8 mouse cellular contexts compared by ENCODE assay signal in the genomic region with DNA sequence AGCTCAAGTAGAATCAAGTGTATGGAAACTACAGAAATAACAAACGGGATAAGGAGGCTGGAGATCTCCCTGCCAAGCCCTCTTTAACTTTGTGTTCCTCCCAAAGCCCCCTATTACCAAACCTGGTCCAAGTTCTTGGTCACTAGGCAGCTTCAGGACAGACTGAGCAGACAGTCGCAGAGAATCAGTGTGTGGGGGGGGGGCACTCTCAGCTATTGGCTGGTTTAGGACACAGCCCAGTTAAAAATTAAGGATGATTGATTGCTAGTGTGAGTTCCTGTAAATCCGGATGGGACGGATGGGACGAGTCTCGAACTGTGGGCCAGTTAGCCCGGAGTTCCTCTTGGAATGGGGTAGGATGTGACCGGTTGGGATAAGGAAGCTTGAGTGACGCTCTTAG. TPM values are rescaled to one million over a fixed set of nuclear protein-coding genes. Genes with fewer than 3 reads are reported as not detected.
DNase-seq lines count a peak whose midpoint lies in the region; ATAC-seq and TF ChIP-seq lines count a peak whose summit lies in the region.

A gene (minus strand): TSS at position 204 of the 400 bp plus-strand sequence.

- intact Hi-C loops in left cerebral cortex, postnatal 25 days (cut with DNase I) = no loop called here

- peak within 1 kb of the TSS; percentile 59 for H3K9ac ChIP-seq in lung, embryonic 16.5 days (ENCODE audit: low read length)
- peak within 1 kb of the TSS; percentile 10; the same call in 1 of the 2 replicates for H3K9ac ChIP-seq in embryonic facial prominence, embryonic 15.5 days
- no peak within 1 kb of the TSS for H3K9ac ChIP-seq in heart, postnatal 0 days (replicated peaks; ENCODE audit: low read depth, low read length)
- 0 out of 2 replicates have a peak within 1 kb of the TSS, but pooled peaks have one; percentile 4 for H3K9ac ChIP-seq in liver, embryonic 11.5 days (ENCODE audit: low read depth, low read length)

- H3K4me3 ChIP-seq in lung, embryonic 16.5 days (ENCODE audit: low read length) = peak within 1 kb of the TSS; percentile 47
- peak within 1 kb of the TSS; percentile 37 for H3K4me3 ChIP-seq in embryonic facial prominence, embryonic 15.5 days (replicated peaks)
- H3K4me3 ChIP-seq in heart, postnatal 0 days (ENCODE audit: low read depth, low read length) = peak within 1 kb of the TSS; percentile 12
- peak within 1 kb of the TSS; percentile 31 for H3K4me3 ChIP-seq in liver, embryonic 11.5 days (ENCODE audit: low read depth, low read length)

- no peak for DNase-seq in lung, adult 18-20 months
- DNase-seq in heart, postnatal 0 days (ENCODE audit: low spot score) = no peak
- no peak for DNase-seq in liver, embryonic 11.5 days (ENCODE audit: low spot score)
- DNase-seq in natural killer cell, adult 2 months (ENCODE audit: low spot score in 2 of 2) = no peak
- DNase-seq in left cerebral cortex, postnatal 25 days (ENCODE audit: low spot score in 2 of 2) = no peak
- no peak for DNase-seq in left cerebral cortex, adult 18-20 months (ENCODE audit: low spot score in 2 of 2)

- peak within 1 kb of the TSS; percentile 76 for H3K27ac ChIP-seq in lung, embryonic 16.5 days (ENCODE audit: low read length)
- H3K27ac ChIP-seq in embryonic facial prominence, embryonic 15.5 days (replicated peaks) = peak within 1 kb of the TSS; percentile 34; the same call in 1 of the 2 replicates
- 0 out of 2 replicates have a peak within 1 kb of the TSS, but pooled peaks have one; percentile 28 for H3K27ac ChIP-seq in heart, postnatal 0 days (ENCODE audit: low read depth)
- H3K27ac ChIP-seq in liver, embryonic 11.5 days (ENCODE audit: low read depth, low read length) = 0 out of 2 replicates have a peak within 1 kb of the TSS, but pooled peaks have one; percentile 35

- H3K36me3 ChIP-seq in lung, embryonic 16.5 days (ENCODE audit: control insufficient read depth, insufficient read depth, low read length) = no peaks in the 10 kb centered on the region
- no peaks in the 10 kb centered on the region for H3K36me3 ChIP-seq in embryonic facial prominence, embryonic 15.5 days
- no peaks in the 10 kb centered on the region for H3K36me3 ChIP-seq in heart, postnatal 0 days (replicated peaks; ENCODE audit: control insufficient read depth, insufficient read depth, low read length)
- no peaks in the 10 kb centered on the region for H3K36me3 ChIP-seq in liver, embryonic 11.5 days (ENCODE audit: control insufficient read depth, insufficient read depth, low read length)

- H3K4me2 ChIP-seq in lung, embryonic 16.5 days (ENCODE audit: low read depth, low read length) = peak within 1 kb of the TSS; percentile 46
- peak within 1 kb of the TSS; percentile 50 for H3K4me2 ChIP-seq in embryonic facial prominence, embryonic 15.5 days (replicated peaks)
- H3K4me2 ChIP-seq in heart, postnatal 0 days (ENCODE audit: low read depth, low read length) = peak within 1 kb of the TSS; percentile 41
- peak within 1 kb of the TSS; percentile 47 for H3K4me2 ChIP-seq in liver, embryonic 11.5 days

- peak; percentile 62 for ATAC-seq in lung, embryonic 16.5 days (ENCODE audit: low read depth)
- no peak for ATAC-seq in embryonic facial prominence, embryonic 15.5 days (ENCODE audit: insufficient number of reproducible peaks, low FRiP score, low TSS enrichment, low read depth)
- ATAC-seq in heart, postnatal 0 days (ENCODE audit: insufficient read depth, low read depth) = no peak
- ATAC-seq in liver, embryonic 11.5 days (replicated peaks; ENCODE audit: low FRiP score) = peak; percentile 55

- H3K4me1 ChIP-seq in lung, embryonic 16.5 days (replicated peaks; ENCODE audit: control insufficient read depth, insufficient read depth, low read length) = peaks cover 5% of the 10 kb centered on the region; the same call in 1 of the 2 replicates
- peaks cover 10% of the 10 kb centered on the region for H3K4me1 ChIP-seq in embryonic facial prominence, embryonic 15.5 days
- no peaks in the 10 kb centered on the region; the same call in 1 of the 2 replicates for H3K4me1 ChIP-seq in heart, postnatal 0 days (ENCODE audit: control insufficient read depth, insufficient read depth)
- H3K4me1 ChIP-seq in liver, embryonic 11.5 days (replicated peaks; ENCODE audit: control insufficient read depth, insufficient read depth, low read length) = peaks cover 6% of the 10 kb centered on the region; the same call in 1 of the 2 replicates

- no peak for TF ChIP-seq CTCF in heart, postnatal 0 days (IDR thresholded peaks at IDR 0.05; ENCODE audit: low read depth)

- no peak for TF ChIP-seq EP300 in heart, postnatal 0 days (IDR thresholded peaks at IDR 0.05; ENCODE audit: low read depth)

- WGBS in lung, embryonic 16.5 days = 40% methylated on average over 9 of the region's 9 CpGs
- 64% methylated on average over 9 of the region's 9 CpGs for WGBS in embryonic facial prominence, embryonic 15.5 days
- 76% methylated on average over 9 of the region's 9 CpGs for WGBS in heart, postnatal 0 days
- 60% methylated on average over 9 of the region's 9 CpGs for WGBS in liver, embryonic 11.5 days

- no peaks in the 10 kb centered on the region for H3K9me3 ChIP-seq in lung, embryonic 16.5 days (ENCODE audit: control insufficient read depth, low read length)
- no peaks in the 10 kb centered on the region for H3K9me3 ChIP-seq in embryonic facial prominence, embryonic 15.5 days (replicated peaks)
- H3K9me3 ChIP-seq in heart, postnatal 0 days (replicated peaks; ENCODE audit: control insufficient read depth, low read length) = no peaks in the 10 kb centered on the region
- no peaks in the 10 kb centered on the region for H3K9me3 ChIP-seq in liver, embryonic 11.5 days (ENCODE audit: control insufficient read depth, low read length)

- no peaks in the 10 kb centered on the region for H3K27me3 ChIP-seq in lung, embryonic 16.5 days (ENCODE audit: control insufficient read depth, insufficient read depth, low read depth, low read length)
- H3K27me3 ChIP-seq in embryonic facial prominence, embryonic 15.5 days = no peaks in the 10 kb centered on the region
- no peaks in the 10 kb centered on the region; the same call in 1 of the 2 replicates for H3K27me3 ChIP-seq in heart, postnatal 0 days (ENCODE audit: control insufficient read depth, insufficient read depth, low read length)
- peaks cover 2% of the 10 kb centered on the region for H3K27me3 ChIP-seq in liver, embryonic 11.5 days (replicated peaks; ENCODE audit: control insufficient read depth, insufficient read depth, low read length)

RNA-seq across cellular contexts. Expression of the gene that starts here (rescaled TPM):
- polyA plus RNA-seq in lung, embryonic 16.5 days (2015; fragmentation: Nextera tagmentation; extraction: Ambion mirVana) = 143 and 153 TPM in 2 replicates
- polyA plus RNA-seq in embryonic facial prominence, embryonic 15.5 days (2015; fragmentation: Nextera tagmentation; extraction: Ambion mirVana) = 40.0 and 48.0 TPM in 2 replicates
- 26.3 and 31.2 TPM in 2 replicates for total RNA-seq in heart, postnatal 0 days (2014; rRNA removed; ENCODE audit: low replicate concordance)
- polyA plus RNA-seq in heart, postnatal 0 days (2015; fragmentation: Nextera tagmentation; extraction: Ambion mirVana) = 37.1 and 38.8 TPM in 2 replicates
- polyA plus RNA-seq in liver, embryonic 11.5 days (2014; fragmentation: Nextera tagmentation; extraction: Ambion mirVana) = 38.4 and 43.2 TPM in 2 replicates
- 1 to 10 TPM; 7.3 to 7.5 TPM for total RNA-seq in left cerebral cortex, postnatal 25 days (2021)
- 1 to 10 TPM; 8.5 to 9.2 TPM for total RNA-seq in left cerebral cortex, adult 18-20 months (2021)

Comparison
In these comparisons a context has a peak if more than half of its experiments do, and no peak if none do; other contexts are left out.
1. ATAC-seq: peak in lung, embryonic 16.5 days (single experiment) and liver, embryonic 11.5 days (single experiment); none in embryonic facial prominence, embryonic 15.5 days (single experiment) and heart, postnatal 0 days (single experiment).
2. Peak in every context shown above with its lines, with median percentiles within 50 percentile points of each other: H3K27ac ChIP-seq, H3K4me2 ChIP-seq and H3K4me3 ChIP-seq.